In the genomic region with DNA sequence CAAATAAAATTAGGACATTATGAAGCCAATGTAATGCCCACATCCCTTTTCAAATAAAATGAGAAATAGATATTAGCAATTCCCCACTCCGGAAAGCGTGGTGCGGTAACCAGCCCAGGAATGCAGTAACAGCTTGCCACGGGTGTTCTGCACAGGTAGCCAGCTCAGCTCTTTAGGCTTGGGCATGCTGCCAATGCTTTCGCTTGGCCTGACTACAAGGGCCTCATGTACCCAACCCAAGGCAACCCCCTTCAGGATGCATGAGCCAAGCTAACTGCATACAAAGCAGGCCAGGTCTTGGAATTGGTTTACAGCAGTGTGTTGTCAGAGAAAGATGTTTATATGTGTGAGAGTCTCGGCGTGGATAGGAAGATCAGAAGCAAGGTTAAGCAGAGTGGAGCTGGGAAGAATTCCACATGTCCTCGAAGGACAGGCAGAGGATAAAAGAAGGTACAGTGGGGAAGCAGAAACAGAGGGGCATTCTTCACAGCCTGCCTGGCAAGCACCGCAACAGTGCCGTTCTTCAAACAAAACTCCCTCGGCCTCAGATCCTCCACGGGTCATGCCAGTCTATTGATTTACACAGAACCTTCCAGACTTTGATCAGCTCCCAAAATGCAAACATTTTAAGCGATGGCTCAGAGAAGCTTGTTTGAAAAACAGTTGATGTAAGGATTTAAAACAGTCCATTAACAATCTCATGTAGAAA, we compare ENCODE assay signal across 9 mouse cellular contexts.
DNase-seq lines count a peak whose midpoint lies in the region; ATAC-seq and TF ChIP-seq lines count a peak whose summit lies in the region.
"Had no signal": no experiment of that assay in that cellular context is flagged by ENCODE, and none has a peak within 500 bp of the region (broad histone marks: within the 10 kb centered on the region; RNA-seq: fewer than 3 reads in every experiment).

No protein-coding gene starts in this region.

- no peak overlapping the region for H3K4me3 ChIP-seq in layer of hippocampus, adult 2 months
- H3K4me3 ChIP-seq in cerebellum, adult 2 months (replicated peaks; ENCODE audit: insufficient read depth, low read depth, low read length) = no peak overlapping the region
- no peak overlapping the region for H3K4me3 ChIP-seq in lung, adult 2 months (replicated peaks; ENCODE audit: extremely low read depth, low read depth, low read length)
- H3K4me3 ChIP-seq: gastrocnemius, adult 2 months; liver, embryonic 15.5 days had no signal

- DNase-seq in layer of hippocampus, postnatal 10 days (ENCODE audit: low spot score in 2 of 2) = peak; percentile 16 to 45
- no peak for DNase-seq in layer of hippocampus, adult 2 months (ENCODE audit: low spot score in 2 of 2)
- DNase-seq in cerebellum, adult 2 months = peak; percentile 55 to 75
- DNase-seq in lung, adult 2 months = peak; percentile 8
- DNase-seq in natural killer cell, adult 2 months (ENCODE audit: low spot score in 2 of 2) = no peak
- DNase-seq in thymus, adult 18-20 months = no peak
- DNase-seq: gastrocnemius, adult 2 months had no signal

- H3K27me3 ChIP-seq in cerebellum, adult 2 months (ENCODE audit: control insufficient read depth, insufficient read depth, low read length) = no peaks in the 10 kb centered on the region
- H3K27me3 ChIP-seq: liver, embryonic 15.5 days had no signal

- H3K4me1 ChIP-seq in cerebellum, adult 2 months (ENCODE audit: control insufficient read depth, insufficient read depth, low read length) = peaks cover 7% of the 10 kb centered on the region
- H3K4me1 ChIP-seq in lung, adult 2 months (ENCODE audit: control insufficient read depth, insufficient read depth, low read length) = no peaks in the 10 kb centered on the region
- H3K4me1 ChIP-seq: liver, embryonic 15.5 days had no signal

- no peak overlapping the region for H3K27ac ChIP-seq in layer of hippocampus, adult 2 months
- H3K27ac ChIP-seq in cerebellum, adult 2 months (ENCODE audit: insufficient read depth, low read length) = no peak overlapping the region
- H3K27ac ChIP-seq: gastrocnemius, adult 2 months; liver, embryonic 15.5 days had no signal

- ATAC-seq in cerebellum, adult (ENCODE audit: insufficient number of reproducible peaks, low FRiP score, low TSS enrichment) = peak; percentile 61

- WGBS in cerebellum, adult 2 months = 19% methylated on average over 13 of the region's 13 CpGs
- 49% methylated on average over 13 of the region's 13 CpGs for WGBS in lung, adult 2 months

- no peak for TF ChIP-seq CTCF in layer of hippocampus, adult 2 months (conservative IDR thresholded peaks at IDR 0.05)
- TF ChIP-seq CTCF in cerebellum, adult 2 months (IDR thresholded peaks at IDR 0.05; ENCODE audit: borderline replicate concordance, insufficient read depth, low read depth, low read length) = no peak
- TF ChIP-seq CTCF in lung, adult 2 months (IDR thresholded peaks at IDR 0.05; ENCODE audit: insufficient read depth, low read length) = no peak

- TF ChIP-seq POLR2A in cerebellum, adult 2 months (IDR thresholded peaks at IDR 0.05; ENCODE audit: borderline replicate concordance, insufficient read depth, low read length) = no peak
- TF ChIP-seq POLR2A in lung, adult 2 months (IDR thresholded peaks at IDR 0.05; ENCODE audit: borderline replicate concordance, extremely low read depth, low read depth, low read length) = no peak

Comparison
In these comparisons a context has a peak if more than half of its experiments do, and no peak if none do; other contexts are left out.
1. DNase-seq: peak in layer of hippocampus, postnatal 10 days (2 of 2), cerebellum, adult 2 months (2 of 2) and lung, adult 2 months (single experiment); none in layer of hippocampus, adult 2 months (0 of 2), natural killer cell, adult 2 months (0 of 2) and thymus, adult 18-20 months (0 of 2).